Mouse (Mus musculus) macrophage (primary cell): ENCODE results near the gene Faah. TPM values are rescaled to one million over a fixed set of nuclear protein-coding genes. Genes with fewer than 3 reads are reported as not detected.
A peak's percentile ranks its signal among the peaks of the same experiment; 100 is the strongest.

Experiments
- H3K27ac ChIP-seq: fragments of 350-480 bp; formaldehyde crosslinking; 2 replicates; pipeline ENCODE4 v1.9.0; 2021
- H3K36me3 ChIP-seq: fragments of 350-480 bp; formaldehyde crosslinking; 2 replicates; pipeline ENCODE4 v1.9.0; 2021; ENCODE audit errors: inconsistent target
- H3K4me3 ChIP-seq: fragments of 350-480 bp; formaldehyde crosslinking; 2 replicates; pipeline ENCODE4 v1.9.0; 2021; ENCODE audit errors: inconsistent target
- H3K79me2 ChIP-seq: fragments of 350-480 bp; formaldehyde crosslinking; 2 replicates; pipeline ENCODE4 v1.9.0; 2021; ENCODE audit errors: inconsistent target
- WGBS: methylation state at CpG from one replicate; pipeline ENCODE4 v1.1.7; 2026; ENCODE audit warnings: inconsistent platforms; ENCODE audit not compliant: missing documents; 5-methylcytosine and 5-hydroxymethylcytosine counted together
- polyA plus RNA-seq: library from polyadenylated mRNA; stranded (reverse); fragments of 250-400 nt; gene quantifications from 3 replicates; pipeline ENCODE4 v1.2.4, GENCODE M21; 2018; ENCODE audit warnings: inconsistent platforms
- total RNA-seq, 78 experiments: library from RNA; depleted of rRNA; stranded (reverse); fragments of 250-400 nt; gene quantifications; 1 replicate in 9 of 78; 2 replicates in 24 of 78; 3 replicates in 43 of 78; 4 replicates in 2 of 78; pipeline ENCODE4 v1.2.4; 2018; ENCODE audit warnings: inconsistent platforms in 56 of 78

Faah gene
- 1 to 10 TPM in 1 of 26 experiments, under 1 TPM in 1, not detected in 24; 0.95 to 1.7 TPM for total RNA-seq (2018; cell fraction: chromatin; rRNA removed)
- under 1 TPM in 8 of 26 experiments, not detected in 18; under 0.01 to 0.26 (median 0.06) TPM for total RNA-seq (2018; cell fraction: cytosol; rRNA removed)
- total RNA-seq (2018; cell fraction: nucleus; rRNA removed): under 1 TPM in 9 of 26 experiments, not detected in 17; 0.10 to 0.93 (median 0.29) TPM
- 0.09 TPM in 1 of 3 replicates, not detected in the others for polyA plus RNA-seq

DNA sequence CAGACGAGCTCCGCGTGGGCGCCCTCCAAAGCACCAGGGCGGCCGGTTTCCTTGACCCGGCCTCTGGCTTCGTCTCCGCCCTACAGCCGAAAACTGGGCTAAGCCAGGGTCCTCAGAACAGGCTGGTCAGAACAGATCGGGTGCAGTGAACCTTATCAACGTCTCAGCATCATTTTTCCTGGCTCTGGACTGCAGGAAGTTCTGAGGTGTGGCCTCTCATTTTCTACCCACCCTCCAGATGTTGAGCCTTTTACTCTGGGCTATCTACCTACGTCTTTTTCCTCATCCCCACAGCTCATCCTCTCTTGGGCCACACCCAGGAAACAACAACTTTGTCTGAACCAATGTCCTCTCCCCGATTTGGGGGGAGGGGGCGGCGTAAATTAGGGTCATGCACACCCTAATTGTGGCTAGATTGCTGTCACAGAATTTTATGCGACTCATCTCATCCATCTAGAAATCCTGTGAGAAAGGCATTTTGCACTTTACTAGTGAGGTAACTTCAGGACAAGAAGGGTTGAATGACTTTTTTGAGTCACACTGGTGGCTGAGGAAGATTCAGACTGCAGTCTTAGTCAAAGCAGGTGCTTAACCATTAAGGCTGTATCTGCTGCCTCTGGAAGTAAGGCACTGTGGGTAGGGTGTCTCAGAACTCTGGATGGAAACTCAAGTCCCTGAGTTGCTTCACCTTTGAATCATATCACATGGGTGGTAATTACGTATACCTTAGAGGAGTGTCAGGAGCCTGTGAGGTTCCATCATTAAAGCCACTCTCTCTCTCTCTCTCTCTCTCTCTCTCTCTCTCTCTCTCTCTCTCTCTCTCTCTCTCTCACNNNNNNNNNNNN is at the start of gene Faah:
Gene Faah, minus strand, starts transcription at position 25 of the 845 bp plus-strand sequence.
- Histone ChIP-seq H3K79me2 (no peaks in the 10 kb centered on the region), H3K4me3 (no peak within 1 kb of the TSS), H3K27ac (no peak within 1 kb of the TSS), H3K36me3 (no peaks in the 10 kb centered on the region)
- 18% methylated on average over 18 of the region's 18 CpGs for WGBS

DNA sequence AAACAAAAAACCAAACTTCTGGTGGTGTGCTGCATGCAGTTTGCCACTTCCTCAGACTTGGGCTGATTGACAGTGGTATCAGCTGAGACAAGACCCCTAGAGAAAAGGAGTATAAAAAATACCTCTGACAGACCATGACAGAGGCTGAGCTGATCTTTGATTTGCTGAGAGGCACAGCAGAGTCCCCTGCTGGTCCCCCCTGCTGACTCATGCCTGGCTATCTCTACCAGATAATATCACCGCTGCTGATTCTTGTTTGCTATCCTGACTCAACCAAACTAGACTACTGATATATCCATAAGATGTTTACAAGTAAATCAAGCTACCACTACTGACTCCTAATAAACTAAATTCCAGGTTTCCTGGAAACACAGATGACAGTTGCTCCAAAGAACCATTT is 46.1 kb upstream of the Faah start:
- no peaks in the 10 kb centered on the region for H3K79me2 ChIP-seq
- 71% methylated on average over 1 of the region's 1 CpGs for WGBS
- H3K27ac ChIP-seq: no peak overlapping the region
- H3K36me3 ChIP-seq: peaks cover 20% of the 10 kb centered on the region
- H3K4me3 ChIP-seq: no peak overlapping the region

DNA sequence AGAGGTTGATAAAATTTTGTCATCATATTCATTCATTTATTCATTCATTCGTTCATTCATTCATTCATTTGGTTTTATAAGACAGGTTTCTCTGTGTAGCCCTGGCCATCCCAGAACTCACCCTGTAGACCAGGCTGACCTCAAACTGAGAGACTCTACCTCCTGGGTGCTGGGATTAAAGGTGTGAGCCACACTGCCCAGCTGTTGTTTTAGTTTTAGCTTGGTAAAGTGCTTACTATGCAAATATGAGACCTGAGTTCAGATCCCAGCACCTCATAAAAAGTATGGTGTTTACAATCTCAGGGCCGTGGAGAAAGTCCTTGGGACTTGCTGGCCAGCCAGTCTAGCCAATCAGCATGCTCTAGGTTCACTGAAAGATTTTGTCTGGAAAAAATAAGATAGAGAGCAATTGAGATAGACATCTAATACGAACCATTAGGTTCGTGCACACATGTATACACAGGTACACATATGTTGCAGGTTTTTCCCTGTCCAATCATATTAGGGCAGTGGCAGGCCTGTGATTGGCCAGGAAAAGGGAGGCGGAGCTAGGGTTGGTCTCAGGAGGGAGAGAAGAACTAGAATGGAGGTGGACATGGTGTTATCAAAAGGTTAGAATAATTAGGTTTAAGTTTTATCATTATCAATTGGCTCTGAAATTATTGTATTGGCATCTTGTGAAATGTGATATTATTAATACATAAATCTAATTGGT is 41.4 kb upstream of the Faah start:
- WGBS: 88% methylated on average over 5 of the region's 5 CpGs
- Histone ChIP-seq H3K79me2 (no peaks in the 10 kb centered on the region), H3K27ac (no peak overlapping the region), H3K36me3 (no peaks in the 10 kb centered on the region), H3K4me3 (no peak overlapping the region)

DNA sequence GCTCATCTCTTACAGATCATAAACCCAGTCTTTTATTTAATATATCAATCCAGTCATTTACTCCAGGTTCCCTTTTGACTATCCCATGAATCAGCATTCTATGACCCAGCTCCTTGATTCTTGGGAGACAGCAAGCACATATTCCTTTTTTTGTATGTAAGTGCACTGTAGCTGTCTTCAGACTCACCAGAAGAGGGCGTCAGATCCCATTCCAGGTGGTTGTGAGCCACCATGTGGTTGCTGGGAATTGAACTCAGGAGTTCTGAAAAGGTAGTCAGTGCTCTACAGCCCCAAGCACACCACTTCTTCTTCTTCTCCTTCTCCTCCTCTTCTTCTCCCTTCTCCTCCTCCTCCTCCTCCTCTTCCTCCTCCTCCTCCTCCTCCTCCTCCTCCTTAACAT is 39.8 kb upstream of the Faah start:
- 22% methylated on average over 1 of the region's 1 CpGs for WGBS
- Histone ChIP-seq H3K27ac (no peak overlapping the region), H3K79me2 (no peaks in the 10 kb centered on the region), H3K36me3 (no peaks in the 10 kb centered on the region), H3K4me3 (no peak overlapping the region)

DNA sequence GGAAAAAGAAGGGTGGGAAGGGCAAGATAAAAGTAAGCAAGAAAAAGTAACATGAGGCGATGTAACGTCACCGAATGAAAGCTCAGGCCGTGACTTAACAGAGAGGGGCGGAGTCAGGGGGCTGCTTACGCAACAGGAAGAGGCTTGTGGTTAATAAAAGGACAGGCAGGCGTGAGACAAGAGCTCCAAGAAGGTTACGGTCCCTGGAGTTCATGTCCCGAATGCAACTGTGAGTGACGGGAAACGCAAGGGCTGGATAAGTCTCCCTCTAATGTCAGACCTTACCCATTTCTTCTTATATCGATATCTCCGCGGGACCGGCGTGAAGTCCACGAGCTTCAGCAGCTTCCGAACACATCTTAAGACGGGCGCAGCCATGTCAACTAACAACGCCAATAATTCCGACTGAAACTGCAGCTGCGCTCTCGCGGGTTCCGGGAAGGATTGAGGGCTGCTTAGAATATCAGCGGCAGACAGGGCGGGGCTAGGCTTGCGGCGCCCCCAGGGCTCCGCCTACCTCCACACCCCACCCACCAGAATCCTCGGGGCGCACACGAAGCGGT is 35.8 kb upstream of the Faah start, which contains the start of gene Nsun4:
Gene Nsun4, minus strand, starts transcription at position 478 of the 563 bp plus-strand sequence.
- Histone ChIP-seq H3K27ac (peak within 1 kb of the TSS; percentile 78), H3K79me2 (no peaks in the 10 kb centered on the region), H3K36me3 (no peaks in the 10 kb centered on the region), H3K4me3 (peak within 1 kb of the TSS; percentile 56)
- under 1% methylated on average over 35 of the region's 35 CpGs for WGBS

DNA sequence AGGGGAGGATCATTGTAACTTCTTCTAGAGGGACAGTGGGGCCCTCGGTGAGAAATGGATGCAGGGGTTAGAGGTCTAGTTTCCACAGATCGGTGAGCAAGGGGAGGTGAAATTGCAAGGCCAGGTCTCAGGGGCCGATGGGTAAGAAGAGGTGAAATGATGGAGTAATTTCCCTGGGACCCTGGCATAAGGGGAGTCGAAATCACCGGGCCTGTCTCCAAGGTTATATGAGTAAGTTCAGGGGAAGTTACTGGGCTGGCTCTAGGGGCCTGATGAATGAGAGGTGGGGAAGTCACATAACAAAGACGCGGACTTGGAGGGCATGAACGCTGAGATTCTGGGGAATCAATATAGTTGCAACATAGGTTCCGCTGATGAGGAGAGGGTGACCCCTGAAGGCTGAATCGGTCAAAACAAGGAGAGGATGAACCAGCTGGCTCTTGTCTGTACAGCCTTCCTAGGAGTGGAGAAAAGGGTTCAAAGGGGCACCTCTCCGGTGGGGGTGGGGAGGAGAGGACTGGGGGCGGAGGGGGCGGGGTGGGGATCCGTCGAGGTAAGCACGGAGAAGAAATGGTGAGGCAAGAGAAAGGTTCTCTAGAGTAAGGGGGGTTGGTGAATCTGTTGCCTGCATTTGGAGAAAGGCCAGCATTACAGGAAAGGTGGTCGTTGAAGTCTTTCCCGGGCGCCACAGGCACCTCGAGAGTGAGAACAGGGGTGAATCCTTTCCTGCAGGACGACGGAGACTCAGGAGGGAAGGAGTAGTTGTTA is 35.0 kb upstream of the Faah start:
- H3K36me3 ChIP-seq: no peaks in the 10 kb centered on the region
- H3K79me2 ChIP-seq: no peaks in the 10 kb centered on the region
- 9% methylated on average over 19 of the region's 22 CpGs for WGBS
- H3K27ac ChIP-seq: peak overlapping the region; percentile 78
- H3K4me3 ChIP-seq: peak overlapping the region; percentile 56

DNA sequence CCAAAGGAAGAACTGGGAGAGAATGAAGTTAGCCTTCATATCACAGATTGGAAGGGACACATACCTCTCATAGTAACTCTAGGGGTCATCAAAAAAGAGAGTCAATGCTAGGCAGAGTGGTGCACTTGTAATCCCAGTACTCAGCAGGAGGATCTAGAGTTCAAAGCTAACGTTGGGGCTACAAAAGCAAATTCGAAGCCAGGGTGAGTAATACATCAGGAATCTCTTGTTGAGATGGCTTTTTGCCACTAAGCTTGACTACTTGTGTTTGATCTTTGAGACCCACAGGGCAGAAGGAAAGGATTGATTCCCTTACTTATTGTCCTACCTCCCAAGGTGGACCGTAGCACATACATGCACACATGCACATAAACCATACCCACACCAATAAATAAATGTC is 31.5 kb upstream of the Faah start:
- 94% methylated on average over 3 of the region's 3 CpGs for WGBS
- H3K27ac ChIP-seq: no peak overlapping the region
- H3K79me2 ChIP-seq: no peaks in the 10 kb centered on the region
- no peak overlapping the region for H3K4me3 ChIP-seq
- peaks cover 4% of the 10 kb centered on the region; the same call in 1 of the 2 replicates for H3K36me3 ChIP-seq

DNA sequence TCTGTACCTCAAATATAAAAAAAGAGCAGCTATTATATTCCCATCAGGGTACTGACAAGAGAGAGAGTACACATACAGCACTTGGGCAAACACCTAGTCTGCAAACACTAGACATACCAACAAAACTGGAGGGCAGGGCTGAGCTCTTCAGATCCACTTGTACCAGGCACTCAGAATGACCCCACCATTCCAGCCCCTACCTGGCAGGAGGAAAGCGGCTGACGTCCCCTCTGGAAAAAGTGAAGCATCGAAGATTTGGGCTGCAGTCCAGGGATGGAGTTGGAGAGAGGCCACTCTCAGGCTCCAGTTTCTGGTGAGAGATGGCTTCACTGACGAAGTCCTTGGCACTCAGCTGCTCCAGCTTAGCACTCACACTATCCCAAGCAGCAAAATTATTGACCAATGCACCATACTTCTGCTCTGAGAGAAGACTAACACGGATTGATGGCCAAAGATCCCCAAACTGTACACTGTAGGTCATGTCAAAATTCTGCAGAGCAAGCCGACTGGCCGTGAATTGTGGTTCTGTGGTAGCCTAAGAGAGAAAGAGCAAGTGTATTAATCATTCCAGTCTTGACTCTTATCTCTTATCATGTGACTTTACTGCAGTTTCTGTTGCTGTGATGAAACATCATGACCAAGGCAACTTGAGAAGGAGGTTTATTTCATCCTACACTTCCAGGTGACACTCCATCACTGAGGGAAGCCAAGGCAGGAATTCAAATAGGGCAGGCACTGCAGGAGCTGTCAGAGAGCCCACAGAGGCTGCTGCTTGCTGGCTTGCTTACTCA is 30.6 kb upstream of the Faah start:
- Histone ChIP-seq H3K4me3 (no peak overlapping the region), H3K27ac (no peak overlapping the region), H3K36me3 (peaks cover 5% of the 10 kb centered on the region; the same call in 1 of the 2 replicates), H3K79me2 (no peaks in the 10 kb centered on the region)
- WGBS: 88% methylated on average over 7 of the region's 7 CpGs

DNA sequence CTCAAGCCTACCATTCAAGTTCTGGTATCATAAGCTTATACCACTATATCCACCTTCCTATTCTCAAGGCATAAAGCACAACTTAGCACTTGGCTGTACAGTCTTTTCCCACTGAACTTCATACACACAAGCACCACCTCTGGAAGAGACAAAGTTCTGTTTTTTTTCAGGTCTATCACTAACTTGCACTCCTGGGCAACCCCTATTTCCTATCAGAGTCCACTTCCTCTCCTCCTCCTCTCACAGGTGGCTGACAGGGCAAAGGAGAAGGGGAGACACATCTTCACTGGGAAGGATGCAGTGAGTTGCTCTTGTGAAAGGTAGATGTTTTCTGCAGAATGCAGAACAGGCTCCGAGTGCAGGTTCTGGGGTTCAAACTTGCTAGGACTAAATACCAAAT is 30.0 kb upstream of the Faah start:
- H3K79me2 ChIP-seq: no peaks in the 10 kb centered on the region
- no peak overlapping the region for H3K27ac ChIP-seq
- peaks cover 5% of the 10 kb centered on the region; the same call in 1 of the 2 replicates for H3K36me3 ChIP-seq
- no peak overlapping the region for H3K4me3 ChIP-seq
- WGBS: 67% methylated on average over 1 of the region's 1 CpGs

DNA sequence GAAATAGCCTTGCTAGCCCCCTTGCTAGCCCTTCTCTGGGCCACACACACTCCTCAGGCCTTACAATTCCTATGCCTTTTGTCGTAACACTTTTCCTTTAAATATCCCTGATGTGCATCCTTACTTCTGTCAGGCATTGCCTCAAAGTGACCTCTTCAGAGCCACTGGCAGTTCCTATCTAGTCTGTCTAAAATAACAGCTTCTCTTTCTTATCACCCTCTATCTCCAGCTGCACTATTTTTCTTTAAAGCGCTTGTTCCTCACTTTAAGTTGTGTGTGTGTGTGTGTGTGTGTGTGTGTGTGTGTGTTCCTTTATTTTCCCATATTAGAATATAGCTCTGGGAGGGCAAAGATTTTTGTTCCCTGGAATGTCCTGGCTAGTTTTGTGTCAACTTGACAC is 28.9 kb upstream of the Faah start:
- 100% methylated on average over 2 of the region's 2 CpGs for WGBS
- Histone ChIP-seq H3K4me3 (no peak overlapping the region), H3K27ac (no peak overlapping the region), H3K79me2 (no peaks in the 10 kb centered on the region), H3K36me3 (peaks cover 5% of the 10 kb centered on the region; the same call in 1 of the 2 replicates)

DNA sequence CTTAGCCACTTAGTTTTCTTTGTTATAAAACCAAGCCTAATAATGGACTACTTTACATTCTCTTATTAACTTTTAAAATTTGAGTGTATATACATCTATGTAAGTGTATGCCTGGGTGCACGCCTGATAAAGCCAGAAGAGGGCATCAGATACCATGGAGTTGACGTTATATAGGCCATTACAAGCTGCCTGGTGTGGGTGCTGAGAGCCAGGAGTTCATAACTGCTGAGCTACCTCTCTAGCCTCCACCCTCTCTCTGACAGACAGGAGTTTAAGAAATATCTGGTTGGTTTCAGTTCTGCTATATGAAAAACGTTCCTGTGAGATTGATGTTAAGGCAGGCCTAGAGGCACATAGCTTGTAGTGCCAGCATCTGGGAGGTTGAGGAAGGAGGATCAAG is 24.5 kb upstream of the Faah start:
- WGBS: 48% methylated on average over 3 of the region's 3 CpGs
- Histone ChIP-seq H3K4me3 (no peak overlapping the region), H3K27ac (no peak overlapping the region), H3K79me2 (no peaks in the 10 kb centered on the region), H3K36me3 (peaks cover 11% of the 10 kb centered on the region; the same call in 1 of the 2 replicates)

DNA sequence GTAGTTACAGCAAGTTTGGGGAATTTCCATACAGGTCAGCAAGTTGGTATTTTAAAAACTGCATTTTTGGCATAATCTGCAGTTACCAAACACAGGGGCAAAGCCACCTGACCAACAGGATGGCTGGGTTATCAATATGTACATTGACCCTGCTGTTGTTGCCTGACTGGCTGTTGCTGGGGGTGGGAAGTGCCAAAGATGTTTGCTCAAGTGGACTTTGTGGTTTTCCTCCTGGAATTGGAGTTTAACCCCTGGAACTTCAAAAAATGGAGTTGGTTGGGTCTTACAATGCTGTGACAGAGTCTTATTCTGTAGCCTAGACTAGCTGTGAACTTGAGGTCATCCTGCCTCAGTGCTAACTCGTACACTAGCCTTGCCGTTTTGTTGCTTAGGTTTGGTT is 22.7 kb upstream of the Faah start:
- WGBS: 83% methylated on average over 2 of the region's 2 CpGs
- no peaks in the 10 kb centered on the region for H3K79me2 ChIP-seq
- peaks cover 16% of the 10 kb centered on the region; the same call in 1 of the 2 replicates for H3K36me3 ChIP-seq
- H3K4me3 ChIP-seq: no peak overlapping the region
- H3K27ac ChIP-seq: no peak overlapping the region

DNA sequence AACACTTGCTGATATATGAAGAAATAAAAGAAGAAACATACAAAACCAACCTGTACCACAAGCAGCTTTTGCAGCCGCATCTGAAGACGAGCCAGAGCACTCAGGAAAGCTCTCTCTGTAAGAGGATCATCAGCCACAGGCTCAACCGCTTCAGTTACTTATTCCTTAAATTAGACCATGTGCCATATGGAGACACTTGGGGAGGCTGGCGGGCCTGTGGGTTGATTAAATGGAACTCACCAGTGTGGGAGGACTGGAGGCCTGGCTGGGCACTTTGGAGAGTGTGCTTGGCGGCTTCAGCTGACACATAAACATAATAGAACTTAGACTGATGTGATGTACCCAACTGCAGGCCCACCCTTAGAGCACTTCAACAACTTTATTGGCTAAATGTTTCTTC is 15.6 kb upstream of the Faah start:
- Histone ChIP-seq H3K79me2 (no peaks in the 10 kb centered on the region), H3K27ac (no peak overlapping the region), H3K36me3 (peaks cover 31% of the 10 kb centered on the region; the same call in 1 of the 2 replicates), H3K4me3 (no peak overlapping the region)
- 93% methylated on average over 5 of the region's 5 CpGs for WGBS
